Mouse (Mus musculus) megakaryocyte, embryonic 14.5 days (primary cell): ENCODE data around the gene Tex12. TPM values are rescaled to one million over a fixed set of nuclear protein-coding genes. Genes with fewer than 3 reads are reported as not detected.

Experiments used
- H3K27me3 ChIP-seq: replicated peaks from 2 replicates; pipeline ENCODE3; 2012; ENCODE audit warnings: inconsistent platforms
- H3K36me3 ChIP-seq: replicated peaks from 2 replicates; pipeline ENCODE3; 2012; ENCODE audit warnings: low read length, inconsistent platforms, mixed read lengths
- H3K4me1 ChIP-seq: 2 replicates; pipeline ENCODE4 v1.6.1; 2012; ENCODE audit warnings: inconsistent platforms
- H3K4me3 ChIP-seq: replicated peaks from 2 replicates; pipeline ENCODE3; 2012; ENCODE audit warnings: moderate library complexity, mild to moderate bottlenecking, inconsistent platforms
- H3K9me3 ChIP-seq: 2 replicates; pipeline ENCODE4 v1.6.1; 2012; ENCODE audit warnings: inconsistent platforms
- FLI1 ChIP-seq: IDR thresholded peaks from 2 replicates; pipeline ENCODE4 v1.6.1; 2012; ENCODE audit warnings: low read length, inconsistent platforms, mixed read lengths
- GATA1 ChIP-seq: IDR thresholded peaks from 3 replicates; pipeline ENCODE4 v1.6.1; 2012; ENCODE audit warnings: mixed read lengths, low read length, inconsistent platforms, borderline replicate concordance
- polyA plus RNA-seq: library from polyadenylated mRNA; stranded (reverse); fragments of >175 nt; gene quantifications from 2 replicates; pipeline ENCODE4 v1.2.3, GENCODE M21; 2012; ENCODE audit warnings: low replicate concordance; ENCODE audit not compliant: insufficient read depth

The Tex12 gene
- polyA plus RNA-seq, result not detected in 2 replicates

DNA sequence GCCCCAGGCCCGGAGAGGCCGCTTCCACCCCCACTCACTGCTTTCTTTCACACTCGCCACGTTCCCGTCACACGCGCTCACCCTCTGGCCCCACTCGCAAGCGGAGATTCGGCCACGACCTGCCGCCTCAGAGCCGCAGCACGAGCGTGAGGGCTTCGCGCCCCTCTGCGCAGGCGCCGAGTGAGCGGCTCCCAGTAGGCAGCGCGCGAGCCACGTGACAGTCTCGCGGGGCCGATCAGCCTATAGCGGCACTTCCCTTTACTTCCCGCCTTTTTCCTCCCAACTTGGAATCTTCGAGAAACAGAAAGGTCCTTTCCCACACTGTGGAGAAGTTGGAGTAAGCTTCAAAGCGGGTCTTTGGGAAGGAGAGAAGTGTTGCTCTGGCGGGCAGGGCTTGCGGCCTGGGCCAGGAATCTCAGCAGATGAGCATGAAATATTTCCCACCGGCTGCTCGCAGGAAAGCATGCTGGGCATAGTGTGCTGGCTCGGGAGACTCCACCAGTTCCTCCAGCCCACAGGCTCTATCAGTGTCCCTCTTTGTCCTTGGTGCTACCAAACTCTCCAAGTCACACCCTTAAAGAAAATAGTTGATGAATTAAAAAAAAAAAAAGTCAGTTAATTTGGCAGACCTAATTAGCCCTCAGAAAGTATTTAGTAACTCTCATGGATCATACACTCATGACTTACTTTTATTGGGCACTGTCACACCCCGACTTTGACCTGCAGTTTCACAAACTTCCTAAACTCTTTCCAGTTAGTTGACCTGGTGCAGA lies at the start of gene Tex12:
TSS of gene Tex12 (minus strand) at position 181 of the 773 bp plus-strand sequence.
- no peaks in the 10 kb centered on the region for H3K27me3 ChIP-seq
- no peaks in the 10 kb centered on the region for H3K4me1 ChIP-seq
- H3K36me3 ChIP-seq, result no peaks in the 10 kb centered on the region
- H3K9me3 ChIP-seq, result peaks cover 7% of the 10 kb centered on the region; the same call in 1 of the 2 replicates
- no peak within 1 kb of the TSS for H3K4me3 ChIP-seq
- TF ChIP-seq FLI1 (no peak), GATA1 (no peak)

DNA sequence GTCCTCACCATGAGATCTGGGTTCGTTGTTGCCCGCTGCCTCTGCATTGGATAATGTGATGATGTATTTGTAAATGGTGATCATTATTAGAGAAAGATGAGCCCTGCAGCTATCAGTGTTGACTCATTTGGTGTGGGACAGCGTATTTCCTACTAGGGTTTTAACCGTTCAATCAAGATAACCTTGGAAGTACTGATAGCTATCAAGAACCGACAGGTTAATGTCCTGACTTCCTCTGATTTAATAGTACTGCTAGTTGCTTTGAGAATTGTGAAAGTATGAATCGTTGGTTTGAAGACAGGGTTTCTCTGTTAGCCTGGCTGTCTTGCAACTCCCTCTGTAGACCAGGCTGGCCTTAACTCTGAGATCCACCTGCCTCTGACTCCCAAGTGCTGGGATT lies 43.2 kb upstream of the Tex12 start:
- Histone ChIP-seq H3K36me3 (peaks cover 53% of the 10 kb centered on the region), H3K4me1 (peaks cover 49% of the 10 kb centered on the region), H3K27me3 (no peaks in the 10 kb centered on the region), H3K9me3 (no peaks in the 10 kb centered on the region), H3K4me3 (peak overlapping the region; percentile 99)
- no peak for TF ChIP-seq FLI1
- no peak for TF ChIP-seq GATA1

DNA sequence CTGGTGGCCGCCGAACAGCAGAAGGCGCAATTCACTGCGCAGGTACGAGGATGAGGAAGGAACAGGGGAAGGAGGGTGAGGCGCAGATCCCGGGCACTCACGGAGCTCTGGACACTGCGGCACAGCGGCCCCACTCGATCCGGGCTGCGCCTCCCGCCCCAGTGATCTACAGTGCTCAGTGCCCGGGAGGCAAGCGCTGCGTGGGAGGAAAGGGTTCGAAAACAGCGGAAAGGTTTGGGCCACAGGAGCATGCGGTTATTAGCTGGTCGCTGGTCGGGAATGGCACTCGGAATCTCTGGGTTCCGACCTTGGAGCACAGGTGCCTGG lies 42.8 kb upstream of the Tex12 start:
- Histone ChIP-seq H3K9me3 (no peaks in the 10 kb centered on the region), H3K4me1 (peaks cover 48% of the 10 kb centered on the region), H3K27me3 (no peaks in the 10 kb centered on the region), H3K36me3 (peaks cover 53% of the 10 kb centered on the region), H3K4me3 (peak overlapping the region; percentile 99)
- TF ChIP-seq GATA1 (no peak), FLI1 (no peak)

DNA sequence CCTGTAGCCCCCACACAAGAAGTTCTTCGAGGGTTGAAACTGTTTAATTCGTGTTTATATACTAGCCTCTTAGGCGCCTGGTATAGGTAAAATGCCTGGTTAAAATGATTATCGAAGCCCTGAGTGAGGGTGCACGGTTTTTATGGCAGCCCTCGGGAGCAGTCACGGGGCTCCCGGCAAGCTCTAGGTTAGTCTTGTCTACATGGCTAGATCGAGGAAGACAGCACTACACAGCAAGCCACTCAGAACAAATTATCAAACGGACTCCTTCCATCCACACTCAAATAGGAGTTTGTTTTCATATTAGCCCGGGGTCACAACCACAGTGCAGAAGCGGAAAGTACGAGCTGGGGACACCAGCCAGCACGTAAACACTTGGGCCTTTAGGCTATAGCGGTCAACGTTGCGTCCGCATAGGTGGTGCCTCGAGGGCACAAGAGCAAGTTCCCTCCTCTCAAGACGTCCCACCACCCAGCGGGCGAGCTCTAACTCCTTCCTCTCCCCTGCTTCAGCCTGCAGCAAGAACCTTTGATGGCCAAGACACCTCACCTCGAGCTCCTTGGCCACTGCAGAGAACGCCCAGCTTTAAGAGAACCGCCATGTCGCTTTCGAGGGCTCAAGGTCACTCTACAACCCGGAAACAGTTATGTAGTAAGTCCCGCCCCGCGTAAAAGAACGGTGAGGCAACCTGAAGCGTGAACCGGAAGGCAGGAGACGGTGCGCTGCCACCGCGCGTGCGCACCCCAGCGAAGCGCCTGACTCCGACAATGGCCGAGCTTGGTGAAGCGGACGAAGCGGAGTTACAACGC lies 42.3 kb upstream of the Tex12 start, which contains the start of the genes Sdhd and Timm8b:
TSS of gene Sdhd (minus strand) at position 624 of the 809 bp plus-strand sequence.
TSS of gene Timm8b (plus strand) at position 722 of the 809 bp plus-strand sequence.
- Histone ChIP-seq H3K4me3 (peak within 1 kb of the TSS; percentile 99), H3K4me1 (peaks cover 48% of the 10 kb centered on the region), H3K27me3 (no peaks in the 10 kb centered on the region), H3K9me3 (no peaks in the 10 kb centered on the region), H3K36me3 (peaks cover 53% of the 10 kb centered on the region)
- TF ChIP-seq GATA1, result no peak

DNA sequence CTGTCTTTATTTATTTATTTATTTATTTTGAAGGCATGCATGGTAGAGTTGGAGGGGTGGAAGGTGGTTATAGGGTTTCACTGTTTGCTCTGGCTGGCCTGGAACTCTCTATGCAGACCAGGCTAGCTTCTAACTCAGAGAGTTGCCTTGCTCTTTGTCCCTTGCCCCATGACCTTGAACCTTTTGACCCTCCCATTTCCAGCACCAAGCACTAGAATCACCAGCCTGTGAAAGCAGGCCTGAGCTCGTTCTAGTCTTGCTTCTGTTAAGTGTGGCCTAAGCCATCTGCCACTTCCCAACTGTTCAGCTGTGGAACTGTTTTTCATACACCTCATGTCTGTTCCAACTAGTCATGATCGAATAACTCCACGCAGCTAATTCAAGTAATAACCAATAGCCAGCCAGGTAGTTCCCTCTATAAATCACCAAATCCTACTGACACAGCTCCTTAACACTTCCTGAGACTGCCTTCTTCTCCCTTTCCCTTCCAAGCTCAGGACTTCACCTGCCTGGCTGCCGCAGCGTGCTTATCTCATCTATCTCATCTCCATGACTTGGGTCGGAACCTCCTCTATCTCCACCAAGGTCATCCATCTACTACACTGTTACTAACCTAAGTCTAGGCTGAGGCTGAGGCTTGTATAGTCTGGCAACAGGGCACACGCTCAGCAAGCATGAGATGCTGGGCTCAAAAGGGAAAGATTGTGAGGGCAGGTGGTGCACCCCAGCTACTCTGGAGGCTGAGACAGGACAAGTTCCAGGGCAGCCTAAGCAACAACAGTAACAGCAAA lies 41.1 kb upstream of the Tex12 start:
- TF ChIP-seq GATA1, result no peak
- no peak for TF ChIP-seq FLI1
- peaks cover 53% of the 10 kb centered on the region for H3K36me3 ChIP-seq

DNA sequence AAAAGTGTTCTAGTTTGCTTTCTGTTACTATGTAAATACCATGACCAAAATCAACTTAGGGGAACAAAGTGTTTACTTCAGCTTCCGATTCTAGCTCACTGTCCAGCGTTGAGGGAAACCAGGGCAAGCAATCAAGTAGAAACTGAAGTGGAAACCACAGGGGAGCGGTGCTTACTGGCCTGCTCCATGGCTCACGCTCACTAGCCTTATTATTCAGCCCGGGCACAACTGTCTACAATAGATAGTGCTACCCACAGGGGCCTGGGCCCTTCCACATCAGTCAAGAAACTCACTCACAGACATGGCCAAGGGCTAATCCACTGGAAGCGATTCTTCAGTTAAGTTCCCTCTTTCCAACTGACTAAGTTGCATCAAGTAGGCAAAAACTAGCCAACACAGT lies 40.4 kb upstream of the Tex12 start:
- H3K9me3 ChIP-seq, result no peaks in the 10 kb centered on the region
- no peaks in the 10 kb centered on the region for H3K27me3 ChIP-seq
- peaks cover 48% of the 10 kb centered on the region for H3K4me1 ChIP-seq
- H3K36me3 ChIP-seq, result peaks cover 56% of the 10 kb centered on the region
- TF ChIP-seq FLI1 (no peak), GATA1 (no peak)
- peak overlapping the region; percentile 85 for H3K4me3 ChIP-seq

More for the DNA sequence above, 41.1 kb upstream of the Tex12 start:
- Histone ChIP-seq H3K9me3 (no peaks in the 10 kb centered on the region), H3K27me3 (no peaks in the 10 kb centered on the region), H3K4me3 (peak overlapping the region; percentile 99), H3K4me1 (peaks cover 48% of the 10 kb centered on the region)

DNA sequence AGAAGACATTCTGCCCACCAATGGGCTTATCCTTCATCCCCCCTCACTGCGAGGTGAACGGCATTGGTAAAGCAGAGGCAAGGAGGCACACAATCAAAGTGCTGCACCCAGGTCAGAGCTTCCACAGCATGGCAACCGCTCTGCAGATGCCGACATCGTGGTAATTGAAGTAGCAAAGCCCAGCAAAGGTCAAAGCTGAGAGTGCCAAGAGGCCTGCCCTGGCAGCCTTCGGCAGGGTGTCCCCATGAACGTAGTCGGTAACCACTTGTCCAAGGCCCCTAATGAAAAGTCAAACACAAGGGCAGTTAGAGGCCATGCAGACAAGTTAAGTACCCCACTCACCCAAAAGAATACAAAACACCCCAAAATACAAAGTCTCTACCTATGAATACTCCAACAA lies 35.8 kb upstream of the Tex12 start:
- no peaks in the 10 kb centered on the region for H3K27me3 ChIP-seq
- H3K36me3 ChIP-seq, result peaks cover 67% of the 10 kb centered on the region
- H3K4me1 ChIP-seq, result peaks cover 19% of the 10 kb centered on the region
- H3K9me3 ChIP-seq, result no peaks in the 10 kb centered on the region
- no peak overlapping the region for H3K4me3 ChIP-seq
- no peak for TF ChIP-seq FLI1
- TF ChIP-seq GATA1, result no peak

DNA sequence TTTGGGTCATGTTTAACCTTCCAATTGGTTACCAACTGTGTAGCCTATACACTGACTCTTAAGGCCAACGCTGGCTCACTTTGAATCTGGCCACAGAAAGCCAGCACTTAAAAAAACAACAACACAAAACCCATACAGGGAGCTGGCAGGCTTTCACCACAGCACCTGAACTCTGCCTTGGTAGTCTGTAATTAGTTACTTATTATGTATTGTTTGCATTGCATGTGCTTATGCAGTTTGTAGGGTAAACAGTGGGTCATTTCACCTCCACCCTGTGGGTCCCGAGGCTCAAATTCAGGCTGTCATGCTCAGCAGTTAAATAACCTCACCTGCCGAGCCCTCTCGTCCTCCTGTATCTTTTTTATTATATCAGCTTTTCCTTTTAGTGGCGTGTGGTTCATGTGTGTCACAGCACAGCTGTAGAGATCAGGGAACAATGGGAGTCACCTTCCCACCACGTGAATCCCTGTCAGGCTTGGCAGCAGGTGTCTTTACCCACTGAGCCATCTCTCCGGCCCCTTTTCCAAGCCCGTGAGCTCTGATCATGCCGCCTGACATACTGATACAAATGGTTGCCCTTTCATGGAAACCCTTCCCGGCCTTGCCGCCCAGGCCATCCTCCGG lies 33.8 kb upstream of the Tex12 start:
- Histone ChIP-seq H3K4me3 (no peak overlapping the region), H3K9me3 (no peaks in the 10 kb centered on the region), H3K36me3 (peaks cover 54% of the 10 kb centered on the region), H3K27me3 (no peaks in the 10 kb centered on the region), H3K4me1 (peaks cover 8% of the 10 kb centered on the region)
- TF ChIP-seq GATA1 (no peak), FLI1 (no peak)

DNA sequence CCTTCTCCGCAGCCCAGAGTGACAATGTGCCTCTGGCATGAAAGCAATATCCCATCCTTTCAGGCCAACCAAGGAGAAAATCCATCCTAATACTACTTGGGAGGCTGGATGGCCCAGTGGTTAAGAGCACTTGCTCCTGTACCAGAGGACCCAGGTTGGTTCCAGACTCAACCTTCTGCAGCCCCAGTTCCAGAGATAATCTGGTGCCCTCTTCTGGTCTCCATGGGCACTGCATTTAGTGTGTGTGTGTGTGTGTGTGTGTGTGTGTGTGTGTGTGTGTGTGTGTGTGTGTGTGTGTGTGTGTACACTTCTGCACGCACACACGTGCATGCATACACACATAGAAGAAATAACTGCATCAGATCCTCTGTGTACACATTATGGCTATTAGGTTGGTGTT lies 32.4 kb upstream of the Tex12 start:
- peaks cover 8% of the 10 kb centered on the region for H3K4me1 ChIP-seq
- peaks cover 41% of the 10 kb centered on the region for H3K36me3 ChIP-seq
- TF ChIP-seq FLI1 (no peak), GATA1 (no peak)
- no peak overlapping the region for H3K4me3 ChIP-seq
- H3K9me3 ChIP-seq, result no peaks in the 10 kb centered on the region
- no peaks in the 10 kb centered on the region for H3K27me3 ChIP-seq
